23 mouse cellular contexts compared by ENCODE assay signal in genomic region chr14:66479181-66479580, GRCm38 (mm10).
DNase-seq lines count a peak whose midpoint lies in the region; ATAC-seq lines count a peak whose summit lies in the region.
"Had no signal": no experiment of that assay in that cellular context is flagged by ENCODE, and none has a peak within 500 bp of the region (broad histone marks: within the 10 kb centered on the region; RNA-seq: fewer than 3 reads in every experiment).

No protein-coding gene starts in this region.

- no peak overlapping the region for H3K4me2 ChIP-seq in hindbrain, embryonic 16.5 days (ENCODE audit: low read length)
- no peak overlapping the region for H3K4me2 ChIP-seq in midbrain, embryonic 12.5 days (replicated peaks)
- no peak overlapping the region for H3K4me2 ChIP-seq in midbrain, embryonic 15.5 days
- H3K4me2 ChIP-seq: forebrain, embryonic 15.5 days; hindbrain, embryonic 15.5 days had no signal

- 85% methylated on average over 4 of the region's 4 CpGs for WGBS in hindbrain, embryonic 10.5 days
- WGBS in hindbrain, embryonic 16.5 days: 84% methylated on average over 4 of the region's 4 CpGs
- whole genome bisulfite sequencing in midbrain, embryonic 12.5 days: 78% methylated on average over 4 of the region's 4 CpGs
- 68% methylated on average over 4 of the region's 4 CpGs for WGBS in midbrain, embryonic 15.5 days

- H3K27me3 ChIP-seq in hindbrain, embryonic 10.5 days (ENCODE audit: insufficient read depth, poor library complexity, severe bottlenecking): no peaks in the 10 kb centered on the region
- no peaks in the 10 kb centered on the region for H3K27me3 ChIP-seq in hindbrain, embryonic 16.5 days (replicated peaks; ENCODE audit: control insufficient read depth, insufficient read depth, low read length)
- no peaks in the 10 kb centered on the region for H3K27me3 ChIP-seq in midbrain, embryonic 12.5 days
- no peaks in the 10 kb centered on the region for H3K27me3 ChIP-seq in midbrain, embryonic 15.5 days (replicated peaks)
- H3K27me3 ChIP-seq: CH12.LX; forebrain, embryonic 15.5 days; hindbrain, embryonic 15.5 days; Patski had no signal

- peak overlapping the region; percentile 72 for H3K27ac ChIP-seq in hindbrain, embryonic 10.5 days
- H3K27ac ChIP-seq in hindbrain, embryonic 16.5 days (ENCODE audit: low read depth, low read length): no peak overlapping the region
- peak overlapping the region; percentile 58 for H3K27ac ChIP-seq in midbrain, embryonic 12.5 days (replicated peaks)
- H3K27ac ChIP-seq in midbrain, embryonic 15.5 days: no peak overlapping the region
- H3K27ac ChIP-seq: forebrain, embryonic 15.5 days; gastrocnemius, adult 2 months; hindbrain, embryonic 15.5 days had no signal

- ATAC-seq in frontal cortex, adult (ENCODE audit: low TSS enrichment): 0 out of 2 replicates have a peak, but pooled peaks have one; percentile 38
- ATAC-seq in hindbrain, embryonic 16.5 days: no peak
- no peak for ATAC-seq in midbrain, embryonic 12.5 days (ENCODE audit: low FRiP score, low read depth)
- ATAC-seq in midbrain, embryonic 15.5 days (replicated peaks): no peak
- ATAC-seq: forebrain, embryonic 15.5 days; inflammation-experienced regulatory T-cells, adult 6 months; intestine, embryonic 16.5 days; Patski had no signal

- H3K4me3 ChIP-seq in hindbrain, embryonic 10.5 days: no peak overlapping the region
- H3K4me3 ChIP-seq in hindbrain, embryonic 16.5 days (ENCODE audit: low read length): no peak overlapping the region
- no peak overlapping the region for H3K4me3 ChIP-seq in midbrain, embryonic 12.5 days
- no peak overlapping the region for H3K4me3 ChIP-seq in midbrain, embryonic 15.5 days
- H3K4me3 ChIP-seq: forebrain, embryonic 15.5 days; gastrocnemius, adult 2 months; hindbrain, embryonic 15.5 days had no signal

- no peaks in the 10 kb centered on the region for H3K36me3 ChIP-seq in hindbrain, embryonic 10.5 days
- H3K36me3 ChIP-seq in hindbrain, embryonic 16.5 days (ENCODE audit: control insufficient read depth, insufficient read depth, low read length): no peaks in the 10 kb centered on the region
- no peaks in the 10 kb centered on the region for H3K36me3 ChIP-seq in midbrain, embryonic 12.5 days
- no peaks in the 10 kb centered on the region for H3K36me3 ChIP-seq in midbrain, embryonic 15.5 days (replicated peaks)
- H3K36me3 ChIP-seq: forebrain, embryonic 15.5 days; G1E; hindbrain, embryonic 15.5 days had no signal

- no peak overlapping the region for H3K9ac ChIP-seq in hindbrain, embryonic 16.5 days (ENCODE audit: low read depth, low read length)
- H3K9ac ChIP-seq in midbrain, embryonic 12.5 days (replicated peaks): no peak overlapping the region
- H3K9ac ChIP-seq in midbrain, embryonic 15.5 days: no peak overlapping the region
- H3K9ac ChIP-seq: forebrain, embryonic 15.5 days; hindbrain, embryonic 15.5 days had no signal

- H3K4me1 ChIP-seq in hindbrain, embryonic 10.5 days (replicated peaks): peaks cover 14% of the 10 kb centered on the region
- H3K4me1 ChIP-seq in hindbrain, embryonic 16.5 days (ENCODE audit: control insufficient read depth, insufficient read depth, low read depth, low read length): no peaks in the 10 kb centered on the region; the same call in 1 of the 2 replicates
- H3K4me1 ChIP-seq in midbrain, embryonic 12.5 days: peaks cover 8% of the 10 kb centered on the region
- H3K4me1 ChIP-seq in midbrain, embryonic 15.5 days: peaks cover 5% of the 10 kb centered on the region

- H3K9me3 ChIP-seq in hindbrain, embryonic 10.5 days: peaks cover 20% of the 10 kb centered on the region
- no peaks in the 10 kb centered on the region for H3K9me3 ChIP-seq in hindbrain, embryonic 16.5 days (ENCODE audit: control insufficient read depth, low read length)
- H3K9me3 ChIP-seq in midbrain, embryonic 12.5 days: peaks cover 12% of the 10 kb centered on the region
- H3K9me3 ChIP-seq in midbrain, embryonic 15.5 days: 0 out of 2 replicates have a peak, but pooled peaks cover 3% of the 10 kb centered on the region
- H3K9me3 ChIP-seq: forebrain, embryonic 15.5 days; G1E; hindbrain, embryonic 15.5 days had no signal

- DNase-seq in frontal cortex, adult 2 months (ENCODE audit: extremely low spot score in 1 of 2, low spot score in 1 of 2): no peak
- no peak for DNase-seq in hindbrain, embryonic 10.5 days (ENCODE audit: low spot score)
- DNase-seq: adrenal gland, postnatal 10 days; adrenal gland, postnatal 36 days; B cell, adult 2 months; cerebellum, adult 18-20 months; cerebellum, adult 9-10 months; cerebellum, postnatal 14 days; gastrocnemius, adult 2 months; gastrocnemius, postnatal 14 days; heart, adult 18-20 months; heart, postnatal 36 days had no signal

Comparison
In these comparisons a context has a peak if more than half of its experiments do, and no peak if none do; other contexts are left out.
1. H3K27ac ChIP-seq: peak in hindbrain, embryonic 10.5 days (single experiment) and midbrain, embryonic 12.5 days (single experiment); none in hindbrain, embryonic 16.5 days (single experiment) and midbrain, embryonic 15.5 days (single experiment).